Mouse (Mus musculus): ENCODE data around the gene Gm8229.
"Not testable (repeated sequence)": the region's sequence is repeated elsewhere in the genome, so short reads cannot be mapped to it uniquely, and the experiment has no call there.

GRCm38 (mm10) chr14:44384233-44384632 lies 19.1 kb downstream of the Gm8229 start:
- not testable (repeated sequence) for TF ChIP-seq POLR2A (IDR thresholded peaks at IDR 0.05; ENCODE audit: insufficient read length, low read depth); MAX (IDR thresholded peaks at IDR 0.05; ENCODE audit: low read depth); MYOG (IDR thresholded peaks at IDR 0.05; ENCODE audit: control insufficient read depth in 1 of 3, insufficient read depth in 1 of 3, insufficient read length in 2 of 3, low read depth in 2 of 3)
